Mouse (Mus musculus) embryo, embryonic 10.5 days (tissue): ENCODE results near the gene Atp8a1.

Experiments
- DNase-seq: peaks from one replicate; pipeline ENCODE4 v3.0.0-alpha.2; 2015; ENCODE audit warnings: low spot score

The Atp8a1 gene

GRCm38 (mm10) chr5:67768708-67769107 lies 78.5 kb downstream of the Atp8a1 start:
- DNase-seq = no peak

- peak; percentile 18 for DNase-seq
These were observed 82.4 kb downstream of the Atp8a1 start for GRCm38 (mm10) chr5:67764798-67765197.

DNA sequence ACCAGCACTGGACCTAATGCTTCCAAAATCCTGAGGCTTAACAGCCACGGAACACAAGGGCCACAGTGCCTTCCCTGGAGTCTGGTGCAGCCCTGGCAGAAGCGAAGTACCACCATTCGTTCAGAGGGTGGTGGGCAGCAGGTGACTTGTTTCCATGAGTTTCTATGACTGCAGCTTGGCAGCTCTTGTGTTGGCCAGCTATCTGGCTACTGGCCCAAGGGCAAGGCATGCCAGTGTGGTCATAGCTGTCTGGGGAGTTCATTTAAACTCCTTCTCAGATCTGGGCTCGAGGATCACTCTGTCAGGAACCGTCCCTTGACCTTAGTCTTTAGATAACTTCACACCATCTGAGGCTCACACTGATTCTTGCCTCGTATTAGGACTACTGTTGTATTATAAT lies 89.1 kb downstream of the Atp8a1 start:
- DNase-seq = no peak

DNA sequence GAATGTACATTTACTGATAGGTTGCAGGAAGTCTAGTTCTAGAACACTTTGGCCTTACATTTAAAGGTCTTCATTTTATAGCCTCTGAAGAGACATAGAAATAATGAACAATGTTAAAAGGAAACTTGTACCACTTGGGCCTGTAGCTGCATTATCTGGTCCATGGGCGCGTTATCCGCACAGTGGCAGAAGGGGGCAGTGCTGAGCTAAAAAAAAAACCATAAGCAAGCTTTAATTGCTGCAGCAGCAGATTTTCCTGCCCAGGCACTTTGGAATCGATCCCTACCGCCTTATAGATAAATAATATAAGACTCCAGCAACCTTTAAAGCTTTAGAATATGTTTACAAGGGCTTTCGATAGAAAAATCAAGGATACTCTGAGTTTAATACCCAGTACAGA lies 91.1 kb downstream of the Atp8a1 start:
- peak; percentile 67 for DNase-seq

DNA sequence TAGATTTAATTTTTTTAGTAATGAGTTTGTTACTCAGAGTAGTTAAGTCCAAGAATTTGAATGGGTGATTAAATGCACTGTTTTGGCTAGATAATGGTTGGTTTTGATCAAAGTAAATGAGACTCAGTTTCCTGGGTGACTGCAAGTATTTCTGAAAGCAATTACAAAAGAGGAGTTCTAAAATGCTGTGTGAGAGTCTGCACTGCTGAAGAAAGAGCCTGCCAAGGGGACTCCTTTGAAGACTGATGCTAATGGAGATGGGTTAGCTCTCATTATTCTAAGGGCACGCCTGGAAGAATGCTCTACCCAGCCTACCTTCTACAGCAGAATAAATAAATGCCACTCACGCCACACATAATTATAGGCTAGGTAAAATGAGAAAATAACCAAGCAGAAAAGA lies 94.2 kb downstream of the Atp8a1 start:
- DNase-seq = peak; percentile 59

DNA sequence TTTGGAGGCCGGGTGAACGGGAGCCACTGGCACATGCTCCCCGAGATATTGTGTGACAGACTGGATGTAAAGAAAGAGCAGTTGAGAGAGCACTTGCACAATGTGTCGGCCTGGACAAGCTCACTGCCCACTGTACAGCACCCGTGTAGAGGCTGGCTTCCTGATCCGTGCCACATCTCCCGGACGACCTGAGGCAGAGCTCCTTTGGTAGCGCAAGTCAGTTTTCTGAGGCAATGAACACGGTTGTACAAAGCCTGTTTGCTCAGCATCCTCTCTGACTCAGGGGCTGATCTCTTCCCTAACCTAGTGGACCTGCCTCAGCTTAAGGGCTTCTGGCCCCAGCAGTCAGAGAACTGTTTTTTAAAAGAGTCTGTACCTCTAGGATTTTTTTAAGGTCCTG lies 94.6 kb downstream of the Atp8a1 start:
- DNase-seq = peak; percentile 38

GRCm38 (mm10) chr5:67752007-67752406 lies 95.2 kb downstream of the Atp8a1 start:
- peak; percentile 77 for DNase-seq

DNA sequence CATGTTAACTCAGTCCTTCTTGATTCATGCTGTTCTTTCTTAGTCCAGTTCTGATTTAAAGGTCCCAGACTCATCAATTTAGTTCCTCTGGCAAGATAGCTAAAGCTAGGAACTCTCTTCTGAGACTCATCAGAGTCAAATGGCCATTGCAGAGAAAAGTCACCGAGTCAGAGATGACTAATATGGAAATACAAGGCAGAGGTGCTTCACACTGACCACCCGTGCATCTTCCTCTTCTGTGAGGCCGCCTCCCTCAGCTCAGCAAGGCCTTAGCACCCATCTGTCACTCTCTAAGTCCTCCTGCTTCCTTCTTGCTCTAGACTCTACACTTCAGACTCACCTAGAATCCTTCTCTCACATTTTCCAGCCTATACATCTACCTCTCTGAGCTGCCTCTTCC lies 108.0 kb downstream of the Atp8a1 start:
- no peak for DNase-seq

DNA sequence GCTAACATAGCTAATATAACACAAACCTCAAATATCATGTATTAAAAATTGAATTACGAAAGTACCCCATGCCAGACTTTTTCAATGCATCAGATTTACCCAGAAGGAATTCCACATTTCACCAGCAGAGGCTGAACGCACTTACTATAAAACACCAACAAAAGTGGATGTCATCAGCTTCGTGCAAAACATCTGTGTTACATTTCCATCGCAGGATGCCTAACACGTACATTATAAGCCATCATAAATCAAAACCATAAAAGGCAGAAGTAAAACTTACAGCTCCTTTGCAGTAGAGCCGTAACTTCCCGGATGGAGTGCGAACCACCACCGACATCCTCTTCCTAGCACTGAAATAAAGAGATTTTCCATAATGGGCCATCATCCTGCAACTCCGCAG lies 109.1 kb downstream of the Atp8a1 start:
- DNase-seq = no peak

- no peak for DNase-seq
These were observed 111.5 kb downstream of the Atp8a1 start for GRCm38 (mm10) chr5:67735771-67736170.

- DNase-seq = no peak
These were observed 113.5 kb downstream of the Atp8a1 start for GRCm38 (mm10) chr5:67733551-67734258.

- DNase-seq = no peak
These were observed 114.1 kb downstream of the Atp8a1 start for GRCm38 (mm10) chr5:67733150-67733549.

GRCm38 (mm10) chr5:67727755-67728154 lies 119.5 kb downstream of the Atp8a1 start:
- peak; percentile 72 for DNase-seq

DNA sequence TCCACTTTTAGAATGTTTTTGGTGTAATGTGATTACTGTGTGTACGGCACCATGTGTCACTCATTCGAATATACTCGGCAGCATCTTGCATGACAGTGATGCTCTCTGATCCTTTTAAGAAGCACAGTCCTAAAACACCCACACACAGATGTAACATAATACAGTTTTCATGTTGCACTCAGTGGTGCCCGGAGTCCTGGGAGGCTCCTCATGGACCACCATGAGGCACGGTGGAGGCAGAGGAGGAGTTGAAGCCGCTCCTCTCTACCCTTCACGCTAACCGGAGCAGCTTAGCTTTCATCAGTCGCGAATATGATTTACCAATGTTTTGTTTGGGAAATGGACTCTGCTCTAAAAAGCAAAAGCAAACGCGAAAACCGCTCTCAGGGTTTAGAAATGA lies 120.4 kb downstream of the Atp8a1 start:
- DNase-seq = no peak

DNA sequence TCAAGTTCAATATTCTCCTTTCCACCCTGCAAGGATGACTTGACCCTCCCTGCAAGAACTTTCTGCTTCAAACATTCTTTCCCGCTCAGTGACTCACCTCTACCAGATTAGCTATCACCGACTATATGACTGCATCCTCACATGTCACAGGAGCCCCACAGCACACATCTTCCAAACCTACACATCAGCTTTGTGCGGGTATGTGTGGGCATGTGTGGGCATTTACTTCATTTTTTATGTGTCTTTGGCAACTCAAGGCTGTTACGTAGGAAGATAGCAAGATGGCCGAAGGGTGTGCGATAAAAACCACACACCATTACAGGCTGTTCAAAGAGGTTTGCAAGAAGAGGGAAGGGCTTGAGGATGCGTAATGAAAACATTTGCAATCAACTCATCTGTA lies 145.6 kb downstream of the Atp8a1 start:
- DNase-seq = no peak

- DNase-seq = no peak
These were observed 147.8 kb downstream of the Atp8a1 start for GRCm38 (mm10) chr5:67699418-67699817.

DNA sequence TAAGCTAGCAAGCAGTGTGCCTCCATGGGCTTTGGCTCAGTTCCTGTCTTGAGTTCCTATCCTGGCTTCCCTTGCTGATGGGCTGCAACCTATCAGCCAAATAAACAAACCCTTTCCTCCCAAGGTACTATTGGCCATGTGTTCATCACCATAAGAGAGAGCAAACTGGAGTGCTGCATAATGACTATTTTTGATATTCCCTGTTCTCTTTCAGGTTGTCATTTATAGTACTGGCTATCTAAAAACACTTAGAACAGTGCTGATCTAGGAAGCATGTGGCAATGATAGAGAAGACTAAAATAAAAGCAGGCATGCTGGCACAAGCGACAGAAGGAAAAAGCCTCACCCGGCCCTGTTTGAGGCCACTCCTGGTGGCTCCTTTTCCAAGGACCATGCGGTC lies 149.1 kb downstream of the Atp8a1 start:
- DNase-seq = no peak

DNA sequence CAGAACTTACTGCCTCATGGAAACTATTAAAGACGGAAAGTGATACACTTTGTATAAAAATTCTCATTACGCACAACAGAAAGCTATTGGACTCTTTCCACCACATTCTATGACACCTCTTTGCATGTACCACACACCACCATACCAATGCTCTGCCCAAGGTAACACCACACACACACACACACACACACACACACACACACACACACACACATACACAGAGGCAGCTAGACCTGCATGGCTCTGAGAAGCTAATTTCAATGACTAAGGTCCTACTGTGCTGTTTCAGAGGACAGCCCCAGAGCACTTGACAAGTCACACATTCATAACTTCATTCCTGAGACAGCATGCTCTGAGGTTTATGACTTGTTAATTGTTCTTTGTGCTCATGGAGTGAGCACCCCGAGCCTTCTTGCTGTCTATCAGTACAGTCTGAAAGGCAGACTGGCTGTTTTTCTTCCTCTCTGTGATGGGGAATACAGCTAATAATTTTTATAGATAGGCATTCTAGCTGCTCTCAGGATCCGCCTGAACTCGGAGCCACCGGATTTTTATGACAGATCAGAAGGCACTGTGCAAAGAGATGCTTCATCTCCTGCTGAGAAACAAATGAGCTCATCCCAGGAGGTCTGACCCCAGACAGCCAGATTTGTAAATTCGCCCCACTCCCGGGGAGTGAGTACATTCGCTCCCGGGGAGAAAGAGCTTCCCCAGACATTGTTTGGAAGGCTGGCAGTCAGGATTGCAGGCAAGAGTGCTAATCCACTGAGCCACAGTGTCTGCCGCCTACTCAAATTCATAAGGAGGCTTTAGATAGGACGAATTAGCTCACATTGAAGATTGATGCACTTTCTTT lies 150.3 kb downstream of the Atp8a1 start:
- DNase-seq = peak; percentile 38

DNA sequence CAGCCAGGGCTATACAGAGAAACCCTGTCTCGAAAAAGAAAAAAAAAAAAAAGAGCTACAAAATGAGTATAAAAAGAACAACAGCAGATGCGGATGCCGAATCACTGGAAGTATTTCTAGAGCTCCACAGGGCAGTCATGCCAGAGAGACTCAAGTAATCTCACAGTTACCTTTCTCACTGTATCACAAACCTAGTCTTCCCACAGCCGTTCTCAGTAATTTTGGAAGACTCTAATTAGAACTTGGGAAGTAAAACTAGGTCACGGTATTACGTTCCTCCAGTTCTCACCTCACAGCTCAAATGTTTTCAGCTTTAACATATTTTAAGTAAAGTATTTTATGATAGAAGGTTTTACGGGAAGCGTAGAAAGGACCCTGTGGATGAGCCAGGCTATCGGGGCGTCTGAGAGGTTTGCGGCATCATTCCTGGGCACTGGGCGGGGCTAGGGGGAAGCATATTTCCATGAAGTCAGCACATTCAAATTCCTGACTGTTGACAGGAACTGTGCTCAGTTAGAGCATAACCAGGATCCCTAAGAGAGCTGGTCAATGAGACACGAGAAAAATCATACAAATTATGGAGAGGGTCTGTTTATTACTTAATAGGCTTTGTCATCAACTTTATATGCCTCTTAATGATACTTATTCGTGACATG lies 152.1 kb downstream of the Atp8a1 start:
- no peak for DNase-seq

DNA sequence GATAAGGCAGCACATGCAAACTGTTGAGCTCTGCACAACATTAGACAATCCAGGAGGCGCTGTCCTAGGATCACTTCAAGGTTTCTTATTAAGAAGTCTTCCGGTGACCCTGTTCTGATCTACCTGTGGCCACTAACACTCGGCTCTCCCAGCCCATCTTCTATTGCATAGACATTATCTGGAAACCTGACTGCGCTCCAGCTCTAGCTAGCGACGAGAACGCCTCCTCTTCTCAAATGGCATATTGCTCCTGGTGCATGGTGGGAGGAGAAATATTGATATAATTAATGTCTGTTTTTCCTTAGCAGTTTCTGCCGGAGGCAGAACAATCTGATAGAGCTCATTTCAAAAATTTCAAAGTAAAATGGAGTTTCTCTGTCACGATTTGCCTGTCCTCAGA lies 156.9 kb downstream of the Atp8a1 start:
- no peak for DNase-seq

GRCm38 (mm10) chr5:67688001-67688400 lies 159.2 kb downstream of the Atp8a1 start:
- no peak for DNase-seq

GRCm38 (mm10) chr5:67685906-67686305 lies 161.3 kb downstream of the Atp8a1 start:
- no peak for DNase-seq

GRCm38 (mm10) chr5:67685461-67685860 lies 161.8 kb downstream of the Atp8a1 start:
- DNase-seq = no peak
